ENCODE assay signal across 19 mouse cellular contexts in the genomic region with DNA sequence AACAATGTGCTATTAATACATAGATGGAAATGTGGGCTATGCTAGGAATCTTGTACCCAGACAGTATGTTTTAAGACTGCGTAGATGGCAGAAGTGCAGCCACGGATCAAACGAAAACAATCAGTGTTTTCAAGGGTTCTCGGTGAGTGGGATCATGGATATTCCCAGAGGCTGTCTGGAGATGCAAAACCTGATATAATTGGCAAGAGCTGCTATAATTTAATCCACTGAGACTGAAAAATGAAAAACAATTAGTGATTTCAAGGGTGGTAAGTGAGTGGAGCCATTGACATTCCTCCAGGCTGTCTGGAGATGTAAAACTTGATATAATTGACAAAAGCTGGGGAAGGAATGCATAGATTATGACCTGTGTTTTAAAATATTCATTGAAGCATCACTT.
"Had no signal": no experiment of that assay in that cellular context is flagged by ENCODE, and none has a peak within 500 bp of the region (broad histone marks: within the 10 kb centered on the region; RNA-seq: fewer than 3 reads in every experiment).

No protein-coding gene starts in this region.

- H3K27me3 ChIP-seq: intestine, embryonic 15.5 days; kidney, embryonic 15.5 days; megakaryocyte, embryonic 14.5 days; neural tube, embryonic 12.5 days; neural tube, embryonic 15.5 days; stomach, embryonic 15.5 days had no signal

- H3K9ac ChIP-seq: intestine, embryonic 15.5 days; kidney, embryonic 15.5 days; liver, embryonic 14.5 days; liver, postnatal 0 days; lung, embryonic 14.5 days; neural tube, embryonic 12.5 days; neural tube, embryonic 15.5 days; stomach, embryonic 15.5 days had no signal

- H3K4me2 ChIP-seq: intestine, embryonic 15.5 days; kidney, embryonic 15.5 days; lung, embryonic 14.5 days; neural tube, embryonic 12.5 days; neural tube, embryonic 15.5 days; stomach, embryonic 15.5 days had no signal

- ATAC-seq: intestine, embryonic 15.5 days; liver, postnatal 0 days; lung, postnatal 0 days had no signal

- H3K9me3 ChIP-seq: intestine, embryonic 15.5 days; kidney, embryonic 15.5 days; megakaryocyte, embryonic 14.5 days; neural tube, embryonic 12.5 days; neural tube, embryonic 15.5 days; stomach, embryonic 15.5 days had no signal

- H3K27ac ChIP-seq: intestine, embryonic 15.5 days; kidney, embryonic 15.5 days; liver, embryonic 14.5 days; macrophage; neural tube, embryonic 12.5 days; neural tube, embryonic 15.5 days; stomach, embryonic 15.5 days had no signal

- H3K4me3 ChIP-seq: intestine, embryonic 15.5 days; kidney, embryonic 15.5 days; megakaryocyte, embryonic 14.5 days; neural tube, embryonic 12.5 days; neural tube, embryonic 15.5 days; stomach, embryonic 15.5 days had no signal

- DNase-seq: kidney, adult 11 months; kidney, adult 8-10 months; kidney, postnatal 10 days; kidney, postnatal 36 days; liver, postnatal 0 days; lung, embryonic 14.5 days; right cerebral cortex, adult 18-20 months; right cerebral cortex, postnatal 25 days; spleen, adult 18-20 months; thymus, postnatal 25 days had no signal

- H3K36me3 ChIP-seq: intestine, embryonic 15.5 days; kidney, embryonic 15.5 days; neural tube, embryonic 12.5 days; neural tube, embryonic 15.5 days; stomach, embryonic 15.5 days had no signal

- H3K4me1 ChIP-seq: intestine, embryonic 15.5 days; kidney, embryonic 15.5 days; megakaryocyte, embryonic 14.5 days; neural tube, embryonic 12.5 days; neural tube, embryonic 15.5 days; stomach, embryonic 15.5 days had no signal
